Mouse (Mus musculus) G1E (cell line): ENCODE measurements around the gene Adam8.

ENCODE experiments used
- CTCF ChIP-seq: IDR thresholded peaks from 2 replicates; pipeline ENCODE4 v1.5.1; 2012; ENCODE audit warnings: low read depth, low read length, inconsistent platforms, mixed read lengths
- GATA1 ChIP-seq: IDR thresholded peaks from 2 replicates; pipeline ENCODE4 v1.6.1; 2012; ENCODE audit warnings: borderline replicate concordance, low read length, inconsistent platforms, mixed read lengths
- GATA2 ChIP-seq: IDR thresholded peaks from 2 replicates; pipeline ENCODE4 v1.6.1; 2012; ENCODE audit warnings: low read depth, low read length, inconsistent platforms, borderline replicate concordance
- POLR2AphosphoS5 ChIP-seq: IDR thresholded peaks from 2 replicates; pipeline ENCODE4 v1.6.1; 2012; ENCODE audit warnings: low read depth, low read length, inconsistent platforms; ENCODE audit not compliant: insufficient replicate concordance
- TAL1 ChIP-seq: conservative IDR thresholded peaks from 2 replicates; pipeline ENCODE4 v1.6.1; 2012; ENCODE audit warnings: low read depth, low read length, inconsistent platforms, mixed read lengths

DNA sequence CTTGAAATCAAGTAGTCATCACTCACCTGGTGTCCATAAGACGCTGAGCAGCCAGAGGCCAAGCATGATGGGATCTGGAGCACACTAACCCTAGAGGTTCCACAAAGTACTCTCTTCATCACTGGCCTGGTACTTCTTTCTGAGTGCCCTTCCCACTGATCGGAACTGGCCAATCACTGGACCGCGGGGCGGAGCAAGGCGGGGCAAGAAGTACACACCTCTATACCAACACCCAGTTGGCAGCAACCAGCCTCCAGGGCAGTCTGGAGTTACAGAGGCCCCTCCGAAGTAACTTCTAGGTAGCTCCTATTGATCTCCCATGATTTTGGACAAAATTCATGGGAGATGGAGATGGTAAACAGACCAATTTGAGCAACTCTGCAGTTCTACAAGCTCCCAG lies at the start of gene Adam8:
- TF ChIP-seq CTCF (no peak), GATA1 (no peak), TAL1 (no peak), GATA2 (no peak), POLR2AphosphoS5 (no peak)
